Mouse (Mus musculus) forebrain, embryonic 16.5 days (tissue): ENCODE data around the gene Rbfox1. TPM values are rescaled to one million over a fixed set of nuclear protein-coding genes. Genes with fewer than 3 reads are reported as not detected.

Source experiments
- ATAC-seq: fragments of 200-750 bp; cut with Nextera tagmentation; 2 replicates; pipeline ENCODE4 v1.8.0; 2017; ENCODE audit warnings: mild to moderate bottlenecking, moderate library complexity
- H3K27ac ChIP-seq: fragments of 300-500 bp; sonication (generic); 2 replicates; pipeline ENCODE4 v1.5.1; 2014; ENCODE audit warnings: low read length, control low read depth
- H3K27me3 ChIP-seq: fragments of 300-500 bp; sonication (generic); replicated peaks from 2 replicates; pipeline ENCODE4 v1.6.1; 2014; ENCODE audit warnings: low read length; ENCODE audit not compliant: control insufficient read depth, insufficient read depth
- H3K36me3 ChIP-seq: fragments of 300-500 bp; sonication (generic); 2 replicates; pipeline ENCODE4 v1.6.1; 2014; ENCODE audit not compliant: control insufficient read depth, insufficient read depth
- H3K4me1 ChIP-seq: fragments of 300-500 bp; sonication (generic); replicated peaks from 2 replicates; pipeline ENCODE4 v1.6.1; 2014; ENCODE audit warnings: low read length; ENCODE audit not compliant: control insufficient read depth, insufficient read depth
- H3K4me2 ChIP-seq: fragments of 300-500 bp; sonication (generic); 2 replicates; pipeline ENCODE4 v1.6.1; 2014; ENCODE audit warnings: mild to moderate bottlenecking, low read length, control low read depth
- H3K4me3 ChIP-seq: fragments of 300-500 bp; sonication (generic); replicated peaks from 2 replicates; pipeline ENCODE4 v1.5.1; 2014; ENCODE audit warnings: mild to moderate bottlenecking, low read length, control low read depth
- H3K9ac ChIP-seq: fragments of 300-500 bp; sonication (generic); replicated peaks from 2 replicates; pipeline ENCODE4 v1.6.1; 2014; ENCODE audit warnings: low read depth, low read length, control low read depth
- H3K9me3 ChIP-seq: fragments of 300-500 bp; sonication (generic); 2 replicates; pipeline ENCODE4 v1.6.1; 2016; ENCODE audit warnings: low read length; ENCODE audit not compliant: control insufficient read depth
- WGBS: fragments of 180-500 bp; shearing (Covaris S2); extraction: QIAGEN DNeasy Blood & Tissue Kit; methylation state at CpG from one replicate; pipeline ENCODE4 v1.1.7; 2014; 5-methylcytosine and 5-hydroxymethylcytosine counted together
- polyA plus RNA-seq: library from polyadenylated mRNA; unstranded; fragments of >200 nt; fragmentation: Nextera tagmentation; extraction: Ambion mirVana; gene quantifications from 2 replicates; pipeline ENCODE4 v1.2.1, GENCODE M21; 2015

Rbfox1 gene
- polyA plus RNA-seq, 1 experiment from 2014 or later: 210 TPM

- no peak for ATAC-seq
- H3K4me2 ChIP-seq: no peak overlapping the region
- 91% methylated on average over 2 of the region's 2 CpGs for WGBS
- H3K27me3 ChIP-seq: no peaks in the 10 kb centered on the region
- H3K9me3 ChIP-seq: no peaks in the 10 kb centered on the region
- H3K27ac ChIP-seq: no peak overlapping the region
- peaks cover 4% of the 10 kb centered on the region for H3K4me1 ChIP-seq
- H3K36me3 ChIP-seq: no peaks in the 10 kb centered on the region
- H3K9ac ChIP-seq: no peak overlapping the region
- no peak overlapping the region for H3K4me3 ChIP-seq
Observed at GRCm38 (mm10) chr16:6365793-6366192, 480.6 kb downstream of the Rbfox1 start.

GRCm38 (mm10) chr16:6366649-6367048 lies 481.5 kb downstream of the Rbfox1 start:
- H3K4me3 ChIP-seq: no peak overlapping the region
- H3K4me2 ChIP-seq: no peak overlapping the region
- no peak for ATAC-seq
- no peaks in the 10 kb centered on the region for H3K9me3 ChIP-seq
- peaks cover 4% of the 10 kb centered on the region for H3K4me1 ChIP-seq
- H3K27ac ChIP-seq: no peak overlapping the region
- no peaks in the 10 kb centered on the region for H3K27me3 ChIP-seq
- no peaks in the 10 kb centered on the region for H3K36me3 ChIP-seq
- no peak overlapping the region for H3K9ac ChIP-seq
- WGBS: 83% methylated on average over 6 of the region's 6 CpGs

- Histone ChIP-seq H3K4me1 (no peaks in the 10 kb centered on the region), H3K27me3 (no peaks in the 10 kb centered on the region), H3K9me3 (no peaks in the 10 kb centered on the region), H3K4me2 (no peak overlapping the region), H3K9ac (no peak overlapping the region), H3K36me3 (no peaks in the 10 kb centered on the region), H3K27ac (no peak overlapping the region), H3K4me3 (no peak overlapping the region)
- 84% methylated on average over 3 of the region's 3 CpGs for WGBS
- ATAC-seq: no peak
Observed at GRCm38 (mm10) chr16:6380924-6381323, 495.8 kb downstream of the Rbfox1 start.

- Histone ChIP-seq H3K4me1 (no peaks in the 10 kb centered on the region), H3K4me3 (no peak overlapping the region), H3K4me2 (no peak overlapping the region), H3K36me3 (no peaks in the 10 kb centered on the region), H3K9me3 (no peaks in the 10 kb centered on the region), H3K27me3 (no peaks in the 10 kb centered on the region), H3K27ac (no peak overlapping the region), H3K9ac (no peak overlapping the region)
- no peak for ATAC-seq
- 63% methylated on average over 2 of the region's 2 CpGs for WGBS
Observed at GRCm38 (mm10) chr16:6381572-6381971, 496.4 kb downstream of the Rbfox1 start.

GRCm38 (mm10) chr16:6382712-6383111 lies 497.6 kb downstream of the Rbfox1 start:
- WGBS: 89% methylated on average over 5 of the region's 5 CpGs
- Histone ChIP-seq H3K27me3 (no peaks in the 10 kb centered on the region), H3K36me3 (no peaks in the 10 kb centered on the region), H3K9me3 (no peaks in the 10 kb centered on the region), H3K4me1 (no peaks in the 10 kb centered on the region), H3K9ac (no peak overlapping the region), H3K4me3 (no peak overlapping the region), H3K4me2 (no peak overlapping the region), H3K27ac (no peak overlapping the region)
- no peak for ATAC-seq

GRCm38 (mm10) chr16:6390278-6390930 lies 505.2 kb downstream of the Rbfox1 start:
- Histone ChIP-seq H3K4me2 (no peak overlapping the region), H3K4me3 (no peak overlapping the region), H3K27me3 (no peaks in the 10 kb centered on the region), H3K27ac (no peak overlapping the region), H3K4me1 (peaks cover 3% of the 10 kb centered on the region), H3K9ac (no peak overlapping the region), H3K36me3 (no peaks in the 10 kb centered on the region), H3K9me3 (no peaks in the 10 kb centered on the region)
- ATAC-seq: no peak
- 59% methylated on average over 6 of the region's 6 CpGs for WGBS

GRCm38 (mm10) chr16:6396676-6397409 lies 511.7 kb downstream of the Rbfox1 start:
- Histone ChIP-seq H3K4me2 (no peak overlapping the region), H3K4me3 (no peak overlapping the region), H3K9me3 (no peaks in the 10 kb centered on the region), H3K4me1 (no peaks in the 10 kb centered on the region), H3K36me3 (no peaks in the 10 kb centered on the region; the same call in 1 of the 2 replicates), H3K27me3 (no peaks in the 10 kb centered on the region), H3K9ac (no peak overlapping the region), H3K27ac (no peak overlapping the region)
- WGBS: 59% methylated on average over 8 of the region's 8 CpGs
- ATAC-seq: no peak

GRCm38 (mm10) chr16:6397635-6398034 lies 512.5 kb downstream of the Rbfox1 start:
- H3K27me3 ChIP-seq: no peaks in the 10 kb centered on the region
- 95% methylated on average over 2 of the region's 2 CpGs for WGBS
- no peaks in the 10 kb centered on the region for H3K9me3 ChIP-seq
- H3K9ac ChIP-seq: no peak overlapping the region
- H3K4me2 ChIP-seq: no peak overlapping the region
- H3K36me3 ChIP-seq: no peaks in the 10 kb centered on the region; the same call in 1 of the 2 replicates
- no peak overlapping the region for H3K27ac ChIP-seq
- ATAC-seq: no peak
- no peak overlapping the region for H3K4me3 ChIP-seq
- H3K4me1 ChIP-seq: no peaks in the 10 kb centered on the region

GRCm38 (mm10) chr16:6402816-6403215 lies 517.7 kb downstream of the Rbfox1 start:
- H3K4me2 ChIP-seq: no peak overlapping the region
- H3K36me3 ChIP-seq: no peaks in the 10 kb centered on the region
- WGBS: 66% methylated on average over 3 of the region's 3 CpGs
- no peak overlapping the region for H3K4me3 ChIP-seq
- no peaks in the 10 kb centered on the region for H3K4me1 ChIP-seq
- H3K9me3 ChIP-seq: no peaks in the 10 kb centered on the region
- H3K9ac ChIP-seq: no peak overlapping the region
- H3K27ac ChIP-seq: no peak overlapping the region
- no peak for ATAC-seq
- H3K27me3 ChIP-seq: no peaks in the 10 kb centered on the region
